Mouse (Mus musculus) neural tube, embryonic 10.5 days (tissue): ENCODE data around the gene Tigd3.
A peak's percentile ranks its signal among the peaks of the same experiment; 100 is the strongest.

Experiments
- DNase-seq: peaks from one replicate; pipeline ENCODE4 v3.0.0-alpha.2; 2017; ENCODE audit warnings: low spot score; ENCODE audit errors: extremely low spot score

Gene Tigd3

GRCm38 (mm10) chr19:5848032-5848825 lies 45.7 kb downstream of the Tigd3 start:
- DNase-seq, result peak; percentile 21

DNA sequence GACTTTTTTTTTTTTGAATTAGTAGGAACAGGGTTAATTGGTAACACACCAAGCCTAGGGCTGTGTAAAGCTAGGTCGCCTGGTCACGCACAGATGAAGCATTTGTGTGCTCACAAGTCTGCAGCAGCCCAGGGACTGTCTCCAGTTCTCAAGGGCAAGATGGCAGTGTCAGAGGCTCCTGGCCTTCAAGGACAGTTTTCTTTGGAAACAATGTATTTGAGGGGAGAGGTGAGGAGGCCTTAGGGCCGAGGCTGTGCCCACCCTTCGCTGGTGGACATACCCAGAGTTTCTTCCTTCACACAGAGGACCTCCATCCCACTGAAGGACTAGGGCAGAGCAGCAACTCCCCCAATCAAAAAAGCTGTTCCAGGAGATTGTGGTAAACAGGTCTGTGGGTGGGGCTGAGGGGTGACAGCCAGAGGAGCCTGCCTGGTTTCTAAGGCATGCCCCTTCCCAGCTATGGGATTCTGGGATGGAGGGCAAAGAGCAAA lies 46.6 kb downstream of the Tigd3 start:
- peak; percentile 24 for DNase-seq

- peak; percentile 84 for DNase-seq
Observed at GRCm38 (mm10) chr19:5846557-5847305, 47.2 kb downstream of the Tigd3 start.

DNA sequence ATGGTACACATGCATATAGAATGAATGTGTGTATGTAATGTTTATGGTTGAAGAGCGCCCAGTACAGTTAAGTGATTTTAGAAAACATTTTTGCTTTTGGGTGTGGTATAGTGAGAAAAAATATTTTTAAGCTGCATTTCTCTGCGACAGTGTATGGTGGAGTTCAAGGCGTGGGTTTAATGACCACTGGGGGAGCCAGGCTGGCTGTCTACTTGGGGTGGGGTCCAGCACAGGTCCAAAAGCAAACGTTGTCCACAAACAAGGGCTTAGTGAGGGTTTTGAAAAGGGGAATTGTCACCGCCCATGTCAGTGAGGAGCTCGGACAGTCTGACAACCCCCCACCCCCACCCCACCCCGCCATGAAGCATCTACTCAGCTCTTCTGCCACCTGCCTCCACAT lies 47.8 kb downstream of the Tigd3 start:
- DNase-seq, result no peak

GRCm38 (mm10) chr19:5845319-5846135 lies 48.4 kb downstream of the Tigd3 start:
- peak; percentile 94 for DNase-seq

GRCm38 (mm10) chr19:5844831-5845318 lies 49.1 kb downstream of the Tigd3 start:
- DNase-seq, result peak; percentile 21

- no peak for DNase-seq
Observed at GRCm38 (mm10) chr19:5843781-5844691, 49.9 kb downstream of the Tigd3 start.

- DNase-seq, result no peak
Observed at GRCm38 (mm10) chr19:5842785-5843730, 50.9 kb downstream of the Tigd3 start.

DNA sequence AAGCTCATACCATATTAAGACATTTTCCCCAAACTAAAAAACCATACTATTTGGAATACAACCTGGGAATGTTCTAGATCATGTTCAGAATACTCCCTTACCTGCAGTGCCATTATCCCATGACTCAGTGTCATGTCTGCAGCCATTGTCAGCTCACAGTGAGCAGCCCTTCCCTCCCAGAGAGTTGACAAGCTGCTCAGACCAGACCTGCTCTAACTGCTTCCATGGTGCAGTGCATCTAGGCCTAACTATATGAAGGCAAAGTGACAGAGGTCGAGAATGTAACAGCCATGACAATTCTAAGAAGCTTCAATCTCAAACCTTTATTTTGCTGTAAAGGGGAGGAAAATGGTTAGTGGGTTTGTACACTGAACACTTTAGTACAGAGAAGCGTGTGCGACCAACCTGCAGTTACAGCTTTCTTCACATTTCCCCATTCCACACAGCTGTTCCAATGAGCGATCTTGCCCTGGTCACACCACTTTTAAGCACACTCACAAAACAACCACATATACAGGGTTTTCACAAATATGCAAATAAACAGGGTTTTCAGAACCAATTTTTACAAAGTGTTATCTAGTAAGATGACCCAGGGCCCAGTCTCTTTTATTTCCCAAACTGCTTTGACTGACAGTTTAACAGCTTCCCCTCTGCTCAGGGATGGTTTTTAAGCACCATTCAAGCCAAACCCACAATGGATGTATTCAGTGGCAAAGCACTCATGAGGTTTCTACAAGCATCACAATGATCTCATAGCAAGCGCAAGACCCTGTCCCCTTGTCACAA lies 51.8 kb downstream of the Tigd3 start:
- DNase-seq, result no peak

DNA sequence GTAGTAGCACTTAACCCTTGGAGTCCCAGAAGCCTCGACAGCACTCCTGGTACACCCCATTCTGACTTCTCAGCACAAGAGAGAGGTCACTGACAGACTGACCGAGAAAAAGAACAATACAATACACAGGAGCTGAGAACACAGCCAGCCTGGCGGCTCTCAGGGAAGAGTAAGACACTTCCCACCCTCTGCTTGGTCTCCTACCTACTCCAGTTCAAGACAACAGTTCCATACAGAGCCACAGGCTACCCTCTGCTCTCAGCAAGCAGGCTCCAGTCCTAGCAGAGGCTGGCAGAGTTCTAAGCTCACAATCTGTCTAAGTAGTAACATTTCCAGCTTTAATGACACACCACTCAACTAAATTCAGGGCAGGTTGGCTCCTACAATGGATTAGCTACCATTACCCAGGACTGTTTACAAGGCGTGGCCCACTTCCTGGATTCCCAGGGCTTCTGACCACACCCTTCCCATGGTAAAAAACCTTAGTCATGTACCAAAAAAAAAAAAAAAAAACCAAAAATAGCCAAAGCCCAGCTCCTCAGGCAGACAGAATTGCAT lies 52.5 kb downstream of the Tigd3 start:
- DNase-seq, result no peak
